Mouse (Mus musculus) G1E (cell line): ENCODE results near the gene Cep170b.

Experiments
- CTCF ChIP-seq: IDR thresholded peaks from 2 replicates; pipeline ENCODE4 v1.5.1; 2012; ENCODE audit warnings: low read depth, low read length, inconsistent platforms, mixed read lengths
- POLR2AphosphoS5 ChIP-seq: IDR thresholded peaks from 2 replicates; pipeline ENCODE4 v1.6.1; 2012; ENCODE audit warnings: low read depth, low read length, inconsistent platforms; ENCODE audit not compliant: insufficient replicate concordance

DNA sequence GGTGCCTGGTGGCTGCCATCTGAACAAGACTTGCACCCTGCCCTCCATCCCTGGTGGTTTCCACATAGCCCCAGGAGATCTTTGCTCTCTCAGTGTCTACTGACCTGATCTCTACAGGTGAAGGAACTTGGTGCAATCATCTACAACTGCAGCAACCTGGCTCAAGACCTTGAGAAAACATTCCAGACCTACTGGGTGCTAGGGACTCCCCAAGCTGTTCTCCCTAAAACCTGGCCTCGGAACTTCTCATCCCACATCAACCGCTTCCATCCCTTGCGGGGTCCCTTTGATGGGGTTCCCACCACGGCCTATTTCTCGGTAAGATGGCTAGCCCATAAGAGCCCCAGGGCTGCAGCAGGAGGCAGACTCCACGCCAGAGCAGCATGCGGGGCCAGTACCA, 46.3 kb downstream of the Cep170b start:
- TF ChIP-seq POLR2AphosphoS5 (no peak), CTCF (no peak)
